Mouse (Mus musculus) layer of hippocampus, postnatal 36 days (tissue): Measurements from ENCODE around the gene Olfr394. TPM values are rescaled to one million over a fixed set of nuclear protein-coding genes. Genes with fewer than 3 reads are reported as not detected.
"Not testable (repeated sequence)": the region's sequence is repeated elsewhere in the genome, so short reads cannot be mapped to it uniquely, and the experiment has no call there.

Experiments used
- DNase-seq, 2 experiments: peaks; one replicate each; pipeline ENCODE4 v3.0.0; 2022
- total RNA-seq, 2 experiments: library from RNA; stranded (reverse); gene quantifications; 2 replicates each; pipeline ENCODE4 v1.2.3; 2021

The Olfr394 gene
- total RNA-seq = not detected

GRCm38 (mm10) chr11:73890671-73891070 is at the start of gene Olfr394:
TSS of gene Olfr394 (minus strand) at chr11:73890771.
- DNase-seq = no peak

DNA sequence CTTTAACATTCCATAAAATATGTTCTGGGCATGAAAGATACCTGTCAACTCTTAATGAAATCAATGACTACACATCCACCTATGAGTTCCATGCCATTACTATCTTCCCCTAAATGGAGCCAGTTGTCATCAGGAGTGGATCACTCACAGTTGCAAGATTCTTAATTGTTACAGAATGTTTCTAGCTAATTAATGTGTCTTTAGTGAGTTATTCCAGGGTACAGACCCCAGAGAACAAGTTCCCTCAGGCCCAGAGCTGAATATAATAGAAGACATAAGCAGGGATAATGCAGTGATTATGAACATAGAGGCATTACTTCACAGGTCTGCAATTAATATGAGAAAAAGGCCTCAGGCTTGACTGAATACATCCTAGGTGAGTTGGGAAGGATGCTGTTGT is 45.8 kb upstream of the Olfr394 start, which contains the start of gene Olfr23:
Olfr23 (plus strand) TSS at position 301 of the 400 bp plus-strand sequence.
- no peak for DNase-seq

DNA sequence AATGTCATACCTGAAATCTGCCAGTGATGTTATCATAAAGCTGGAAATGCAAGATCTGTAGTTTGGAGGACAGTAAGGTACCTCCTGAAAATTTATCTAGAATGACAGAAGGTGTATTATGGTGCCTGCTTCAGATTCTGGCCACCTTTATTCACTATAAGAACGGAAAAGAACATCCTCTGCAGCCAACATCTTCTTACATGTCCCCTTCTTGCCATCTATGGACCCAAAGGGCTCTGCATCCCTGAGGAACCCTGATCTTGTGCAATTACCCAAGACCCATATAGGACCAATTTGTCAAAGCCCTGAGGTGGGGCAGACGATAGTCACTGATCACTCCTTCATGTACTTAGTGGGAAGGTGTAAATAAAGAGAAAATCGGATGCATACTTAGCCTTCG is 18.6 kb upstream of the Olfr394 start, which contains the start of gene Olfr395:
Olfr395 (minus strand) TSS at position 101 of the 400 bp plus-strand sequence.
- not testable (repeated sequence) for DNase-seq

- DNase-seq = no peak
These were observed 39.2 kb downstream of the Olfr394 start, which contains the start of gene Olfr393 for GRCm38 (mm10) chr11:73851354-73851753. TSS of gene Olfr393 (minus strand) at chr11:73851454.

Other genes starting within 250 kb of the Olfr394 start
- gene Zfp735, start 202.0 kb downstream of the Olfr394 start, total RNA-seq = not detected
- gene Olfr389, start 110.1 kb downstream of the Olfr394 start, total RNA-seq = not detected
- not detected for gene Olfr390, start 107.8 kb downstream of the Olfr394 start, total RNA-seq
- not detected for gene Olfr391-ps, start 87.7 kb downstream of the Olfr394 start, total RNA-seq
- gene Olfr392, start 73.7 kb downstream of the Olfr394 start, total RNA-seq = not detected
- not detected for gene Olfr393, start 39.3 kb downstream of the Olfr394 start, total RNA-seq
- gene Olfr395, start 18.5 kb upstream of the Olfr394 start, total RNA-seq = not detected
- not detected for gene Olfr23, start 45.9 kb upstream of the Olfr394 start, total RNA-seq
- not detected for gene Olfr397, start 70.0 kb upstream of the Olfr394 start, total RNA-seq
- not detected for gene Olfr398, start 99.6 kb upstream of the Olfr394 start, total RNA-seq
- gene Olfr139, start 165.8 kb upstream of the Olfr394 start, total RNA-seq = not detected
- not detected for gene Olfr399, start 165.8 kb upstream of the Olfr394 start, total RNA-seq
- not detected for gene Zfp616, start 179.2 kb upstream of the Olfr394 start, total RNA-seq
- gene Olfr401, start 222.9 kb upstream of the Olfr394 start, total RNA-seq = not detected